Mouse (Mus musculus): ENCODE measurements at regions not wholly inside any gene's neighbourhood (a gene's known extent, or its start where the extent isn't known, plus 50 kb on each side); places are given as distances from the start of the nearest gene placed in this dataset.
"Not testable (repeated sequence)": the region's sequence is repeated elsewhere in the genome, so short reads cannot be mapped to it uniquely, and the experiment has no call there.

DNA sequence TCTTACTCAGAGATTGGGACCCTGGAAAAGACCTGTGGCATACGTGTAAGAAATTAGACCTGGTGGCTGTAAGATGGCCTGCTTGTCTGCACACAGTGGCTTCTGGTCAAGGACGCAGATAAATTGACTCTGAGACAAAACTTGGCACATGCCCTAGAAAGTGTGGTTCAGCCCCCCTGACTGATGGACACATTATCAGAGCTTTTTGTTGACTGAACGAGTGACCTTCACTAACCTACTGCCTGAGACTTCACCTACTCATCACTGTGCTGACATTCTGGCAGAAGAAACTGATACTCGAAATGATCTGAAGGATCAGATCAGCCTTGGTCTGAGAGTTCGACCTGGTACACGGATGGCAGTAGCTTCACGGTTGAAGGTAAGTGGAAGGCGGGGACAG is 330.9 kb upstream of the B430218F22Rik start:
- not testable (repeated sequence) for DNase-seq

DNA sequence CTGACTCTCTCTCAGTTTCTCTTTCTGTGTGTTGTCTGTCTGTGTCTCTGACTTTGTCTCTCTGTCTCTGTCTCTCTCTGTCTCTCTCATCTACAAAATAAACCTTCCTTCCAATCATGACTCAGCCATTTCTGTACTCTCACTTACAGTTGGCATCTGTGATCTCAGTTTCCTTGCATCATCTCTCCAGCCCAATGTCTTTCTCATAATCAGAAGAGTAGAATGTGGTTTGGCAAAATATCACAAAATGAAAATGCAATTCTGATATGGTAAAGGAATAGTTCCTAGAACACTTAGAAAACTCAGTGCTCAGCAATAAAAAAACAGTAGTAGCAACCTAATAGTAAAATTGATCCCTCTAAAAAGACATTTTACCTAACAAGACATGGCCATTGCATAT is 320.9 kb upstream of the B430218F22Rik start:
- no peak for DNase-seq

DNA sequence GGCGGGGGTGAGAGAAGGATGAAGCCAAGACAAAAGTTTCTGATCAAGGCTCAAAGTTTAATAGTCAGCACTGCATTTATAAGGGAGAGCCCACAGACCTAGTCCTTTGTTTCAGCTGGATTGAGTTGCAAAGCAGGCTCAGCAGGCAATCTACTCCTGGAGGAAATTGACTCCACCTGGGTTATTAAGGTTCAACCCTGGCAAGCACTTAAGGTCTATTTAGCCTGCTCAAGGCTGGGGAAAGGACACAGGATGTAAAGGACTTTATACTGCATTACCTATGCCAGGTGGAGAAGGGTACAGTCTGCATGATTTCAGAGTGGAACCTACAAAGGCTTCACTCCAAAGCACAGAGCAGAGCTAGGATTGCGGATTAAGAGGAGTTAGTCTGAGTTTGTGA is 318.4 kb upstream of the B430218F22Rik start:
- DNase-seq, result no peak

GRCm38 (mm10) chr13:118086306-118086705 is 300.1 kb upstream of the B430218F22Rik start:
- DNase-seq, result no peak

- no peak for DNase-seq
These were observed 299.5 kb upstream of the B430218F22Rik start for GRCm38 (mm10) chr13:118086966-118087365.

DNA sequence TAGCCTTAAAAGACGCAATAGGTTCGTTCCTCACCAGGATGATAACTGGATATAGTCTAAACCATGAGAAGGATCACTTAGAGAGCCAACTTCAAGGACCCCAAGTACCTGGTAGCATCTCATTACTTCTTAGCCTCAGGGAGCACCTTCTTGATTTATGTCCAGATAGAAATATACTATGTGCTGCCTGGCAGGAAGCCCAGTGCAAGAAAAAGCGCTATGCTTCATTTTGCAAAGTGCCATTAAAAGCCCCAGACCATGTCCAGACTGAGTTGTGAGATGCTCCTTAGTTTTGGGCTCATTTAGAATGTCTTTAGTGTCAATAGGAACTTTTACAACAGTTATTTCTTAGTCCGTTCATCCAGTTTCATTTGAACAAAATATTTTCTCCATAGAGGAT is 298.3 kb upstream of the B430218F22Rik start:
- DNase-seq, result peak; percentile 3 to 7

GRCm38 (mm10) chr13:118095174-118095573 is 291.3 kb upstream of the B430218F22Rik start:
- no peak for DNase-seq
